Mouse (Mus musculus): Measurements from ENCODE around the gene Fgf23. TPM values are rescaled to one million over a fixed set of nuclear protein-coding genes. Genes with fewer than 3 reads are reported as not detected.

Gene Fgf23
- polyA plus RNA-seq (2014; fragmentation: Illumina TruSeq; extraction: RNeasy Lipid Tissue Mini Kit (QIAGEN cat#74804); ENCODE audit: low read depth, low replicate concordance), result not detected

GRCm38 (mm10) chr6:127072817-127073216 is at the start of gene Fgf23:
Gene Fgf23, plus strand, starts transcription at chr6:127072902.

GRCm38 (mm10) chr6:127109402-127109930 is 36.8 kb downstream of the Fgf23 start, which contains the start of gene Tigar:
Gene Tigar, minus strand, starts transcription at chr6:127109557.

Other genes starting within 250 kb of the Fgf23 start
- 81.8 TPM for gene Ndufa9, start 223.8 kb upstream of the Fgf23 start, polyA plus RNA-seq (2014; fragmentation: Illumina TruSeq; extraction: RNeasy Lipid Tissue Mini Kit (QIAGEN cat#74804); ENCODE audit: low read depth, low replicate concordance)
- 587 TPM for gene Akap3, start 219.8 kb upstream of the Fgf23 start, polyA plus RNA-seq (2014; fragmentation: Illumina TruSeq; extraction: RNeasy Lipid Tissue Mini Kit (QIAGEN cat#74804); ENCODE audit: low read depth, low replicate concordance)
- 45.0 TPM for gene Dyrk4, start 151.1 kb upstream of the Fgf23 start, polyA plus RNA-seq (2014; fragmentation: Illumina TruSeq; extraction: RNeasy Lipid Tissue Mini Kit (QIAGEN cat#74804); ENCODE audit: low read depth, low replicate concordance)
- 102 TPM for gene Rad51ap1, start 133.3 kb upstream of the Fgf23 start, polyA plus RNA-seq (2014; fragmentation: Illumina TruSeq; extraction: RNeasy Lipid Tissue Mini Kit (QIAGEN cat#74804); ENCODE audit: low read depth, low replicate concordance)
- 9.7 TPM for gene D6Wsu163e, start 132.9 kb upstream of the Fgf23 start, polyA plus RNA-seq (2014; fragmentation: Illumina TruSeq; extraction: RNeasy Lipid Tissue Mini Kit (QIAGEN cat#74804); ENCODE audit: low read depth, low replicate concordance)
- gene Fgf6, start 57.3 kb upstream of the Fgf23 start, polyA plus RNA-seq (2014; fragmentation: Illumina TruSeq; extraction: RNeasy Lipid Tissue Mini Kit (QIAGEN cat#74804); ENCODE audit: low read depth, low replicate concordance), result 0.04 TPM
- 7.0 TPM for gene Tigar, start 36.7 kb downstream of the Fgf23 start, polyA plus RNA-seq (2014; fragmentation: Illumina TruSeq; extraction: RNeasy Lipid Tissue Mini Kit (QIAGEN cat#74804); ENCODE audit: low read depth, low replicate concordance)
- 2.9 TPM for gene Ccnd2, start 79.3 kb downstream of the Fgf23 start, polyA plus RNA-seq (2014; fragmentation: Illumina TruSeq; extraction: RNeasy Lipid Tissue Mini Kit (QIAGEN cat#74804); ENCODE audit: low read depth, low replicate concordance)

Data from testis, adult 10 weeks (tissue).